Mouse (Mus musculus) MEL (cell line): ENCODE measurements around the gene Rbm28.

ENCODE experiments used
- CTCF ChIP-seq, 3 experiments: IDR thresholded peaks in 2 of 3; conservative IDR thresholded peaks in 1 of 3; 2 replicates each; pipeline ENCODE4 v1.5.1; 2011 to 2012; ENCODE audit warnings: low read length in 3 of 3, low read depth in 2 of 3, mild to moderate bottlenecking in 2 of 3, improper control_type of control experiment in 1 of 3, inconsistent platforms in 1 of 3, mixed read lengths in 1 of 3, moderate library complexity in 1 of 3; ENCODE audit not compliant: control insufficient read depth in 1 of 3, insufficient read depth in 1 of 3, poor library complexity in 1 of 3, severe bottlenecking in 1 of 3
- MAX ChIP-seq: IDR thresholded peaks from 2 replicates; pipeline ENCODE4 v1.6.1; 2011; ENCODE audit warnings: low read length, improper control_type of control experiment
- POLR2AphosphoS2 ChIP-seq: IDR thresholded peaks from 2 replicates; pipeline ENCODE4 v1.6.1; 2011; ENCODE audit warnings: low read length, improper control_type of control experiment

- TF ChIP-seq MAX (no peak), POLR2AphosphoS2 (no peak), CTCF (IDR thresholded peaks at IDR 0.05 in 2 of 3, conservative IDR thresholded peaks at IDR 0.05 in 1 of 3; ENCODE audit: control insufficient read depth in 1 of 3, insufficient read depth in 1 of 3, low read depth in 2 of 3, low read length in 3 of 3, poor library complexity in 1 of 3, severe bottlenecking in 1 of 3) (no peak)
Measured at GRCm38 (mm10) chr6:29213436-29213835, 48.6 kb upstream of the Rbm28 start.
